Mouse (Mus musculus) cortical plate, adult 2 months (tissue): ENCODE data around the gene Cbr2.

Source experiments
- CTCF ChIP-seq: fragments of 200-500 bp; IDR thresholded peaks from 2 replicates; pipeline ENCODE4 v1.5.1; 2011; ENCODE audit warnings: mild to moderate bottlenecking, control low read depth, low read length; ENCODE audit not compliant: insufficient read depth; ENCODE audit errors: extremely low read depth
- POLR2A ChIP-seq: fragments of 200-500 bp; IDR thresholded peaks from 2 replicates; pipeline ENCODE4 v1.6.1; 2011; ENCODE audit warnings: mild to moderate bottlenecking, low read length, control low read depth; ENCODE audit not compliant: insufficient read depth; ENCODE audit errors: extremely low read depth

DNA sequence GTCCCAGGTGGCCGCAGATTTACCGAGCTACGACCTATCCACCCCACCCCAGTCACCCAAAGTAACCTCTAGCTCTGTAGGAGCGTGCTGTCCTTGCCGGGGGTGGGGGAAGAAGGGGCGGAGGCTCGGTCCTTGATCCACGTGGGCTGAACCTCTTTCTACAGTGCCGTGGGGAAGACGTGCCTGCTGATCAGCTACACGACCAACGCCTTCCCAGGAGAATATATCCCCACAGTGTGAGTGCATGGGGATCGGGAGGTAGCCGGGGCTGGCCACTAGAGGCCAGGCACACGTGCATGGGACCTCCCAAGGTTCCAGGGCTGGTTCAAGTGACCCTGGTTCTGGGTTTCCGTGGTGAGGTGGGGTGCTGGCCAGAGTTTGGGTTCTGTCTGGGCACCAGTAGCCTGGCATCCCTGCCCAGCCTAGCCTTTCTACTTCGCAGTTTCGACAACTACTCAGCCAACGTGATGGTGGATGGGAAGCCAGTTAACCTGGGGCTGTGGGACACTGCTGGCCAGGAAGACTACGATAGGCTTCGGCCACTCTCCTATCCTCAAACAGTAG is 9.8 kb downstream of the Cbr2 start:
- TF ChIP-seq CTCF (no peak), POLR2A (no peak)
